Mouse (Mus musculus) stomach, postnatal 0 days (tissue): ENCODE measurements at regions not wholly inside any gene's neighbourhood (a gene's known extent, or its start where the extent isn't known, plus 50 kb on each side); places are given as distances from the start of the nearest gene placed in this dataset.

Source experiments
- CTCF ChIP-seq: IDR thresholded peaks from 2 replicates; pipeline ENCODE4 v1.5.1; 2016; ENCODE audit warnings: antibody characterized with exemption, low read depth, mild to moderate bottlenecking, moderate library complexity
- EP300 ChIP-seq: optimal IDR thresholded peaks from 2 replicates; pipeline ENCODE3; 2016; ENCODE audit warnings: antibody characterized with exemption

DNA sequence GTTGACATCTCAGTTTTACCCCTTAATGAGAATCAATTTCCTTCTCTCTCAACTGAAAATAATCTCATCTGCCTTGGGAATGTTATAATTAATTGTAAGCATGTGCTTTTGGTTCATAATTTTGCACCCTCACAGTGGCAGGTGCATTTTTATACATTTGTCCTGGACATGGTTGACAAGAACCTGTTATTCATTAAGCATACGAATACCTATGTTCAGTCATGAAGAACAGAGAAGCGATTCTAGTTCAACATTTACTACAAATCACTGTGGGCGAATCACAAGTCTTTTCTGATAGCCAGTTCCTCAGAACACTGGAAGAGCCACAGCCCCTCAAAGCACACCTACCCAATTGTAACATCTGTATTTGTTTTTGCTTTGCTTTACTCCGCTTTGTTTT, 487.3 kb upstream of the Cblb start:
- TF ChIP-seq EP300 (no peak), CTCF (no peak)
